Mouse (Mus musculus) hindbrain, embryonic 13.5 days (tissue): ENCODE results near the gene Pnrc1. TPM values are rescaled to one million over a fixed set of nuclear protein-coding genes. Genes with fewer than 3 reads are reported as not detected.

Experiments used
- ATAC-seq: fragments of 200-750 bp; cut with Nextera tagmentation; 2 replicates; pipeline ENCODE4 v1.8.0; 2017; ENCODE audit warnings: moderate TSS enrichment; ENCODE audit not compliant: low FRiP score
- H3K27ac ChIP-seq: fragments of 300-500 bp; sonication (generic); 2 replicates; pipeline ENCODE4 v1.5.1; 2015; ENCODE audit warnings: inconsistent platforms, mild to moderate bottlenecking, moderate library complexity
- H3K27me3 ChIP-seq: fragments of 300-500 bp; sonication (generic); 2 replicates; pipeline ENCODE4 v1.6.1; 2015; ENCODE audit warnings: mild to moderate bottlenecking, inconsistent platforms
- H3K36me3 ChIP-seq: fragments of 300-500 bp; sonication (generic); 2 replicates; pipeline ENCODE4 v1.6.1; 2015; ENCODE audit warnings: mild to moderate bottlenecking, inconsistent platforms
- H3K4me1 ChIP-seq: fragments of 300-500 bp; sonication (generic); replicated peaks from 2 replicates; pipeline ENCODE4 v1.6.1; 2015; ENCODE audit warnings: inconsistent platforms
- H3K4me2 ChIP-seq: fragments of 300-500 bp; sonication (generic); 2 replicates; pipeline ENCODE4 v1.6.1; 2015; ENCODE audit warnings: inconsistent platforms, mild to moderate bottlenecking, moderate library complexity
- H3K4me3 ChIP-seq: fragments of 300-500 bp; sonication (generic); 2 replicates; pipeline ENCODE4 v1.5.1; 2015; ENCODE audit warnings: mild to moderate bottlenecking, inconsistent platforms
- H3K9ac ChIP-seq: fragments of 300-500 bp; sonication (generic); 2 replicates; pipeline ENCODE4 v1.6.1; 2015; ENCODE audit warnings: mild to moderate bottlenecking, inconsistent platforms
- H3K9me3 ChIP-seq: fragments of 300-500 bp; sonication (generic); 2 replicates; pipeline ENCODE4 v1.6.1; 2016; ENCODE audit warnings: inconsistent platforms
- WGBS: fragments of 180-500 bp; shearing (Covaris S2); methylation state at CpG from one replicate; pipeline ENCODE4 v1.1.7; 2015; 5-methylcytosine and 5-hydroxymethylcytosine counted together
- polyA plus RNA-seq: library from polyadenylated mRNA; unstranded; fragments of >200 nt; fragmentation: Nextera tagmentation; extraction: Ambion mirVana; gene quantifications from 2 replicates; pipeline ENCODE4 v1.2.1, GENCODE M21; 2015

Gene Pnrc1
- polyA plus RNA-seq, 1 experiment from 2014 or later = 69.5 TPM

DNA sequence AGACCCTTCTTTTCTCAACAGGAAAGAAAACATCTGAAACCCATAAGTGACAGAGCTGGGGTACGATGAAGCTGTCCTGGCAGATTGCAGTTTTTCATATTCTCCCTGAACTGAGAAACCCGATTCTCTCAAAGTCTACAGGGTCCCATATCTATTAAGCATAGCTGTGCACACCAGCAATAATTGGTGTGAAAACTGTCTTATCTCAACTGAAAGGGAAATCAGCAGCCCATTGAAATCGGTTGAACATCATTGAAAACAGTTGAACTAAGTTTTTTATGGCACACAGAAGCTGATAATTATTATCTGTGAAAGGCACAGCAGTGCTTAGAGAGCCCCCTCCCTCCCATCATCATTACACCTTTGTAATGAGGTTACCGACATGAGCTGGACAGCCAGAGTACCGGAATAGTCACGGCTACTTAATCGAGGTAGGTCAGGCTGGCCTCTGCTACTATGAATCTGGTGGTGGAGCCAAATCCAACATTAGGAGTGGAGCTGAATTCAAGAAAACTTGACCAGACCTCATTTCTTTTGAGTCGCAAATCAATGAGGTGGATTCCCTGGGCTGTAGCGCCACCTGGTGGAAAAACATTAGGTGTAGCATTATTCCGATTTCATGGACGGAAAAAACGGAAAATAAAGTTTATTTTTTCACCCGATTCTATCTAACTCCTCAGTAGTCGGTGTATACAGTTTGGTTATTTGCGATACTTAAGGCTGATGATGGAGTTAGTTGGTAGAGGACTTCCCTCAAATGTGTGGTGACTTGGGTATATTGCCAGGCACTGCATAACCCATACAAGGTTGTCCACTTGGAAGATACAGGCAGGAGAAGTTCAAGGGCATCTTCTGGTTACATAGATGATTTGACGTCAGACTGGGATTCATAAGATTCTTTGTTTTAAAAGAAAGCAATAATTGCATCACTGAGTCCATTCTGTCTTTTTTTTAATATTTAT lies 2.7 kb upstream of the Pnrc1 start:
- H3K4me2 ChIP-seq = no peak overlapping the region
- no peak overlapping the region for H3K27ac ChIP-seq
- H3K9ac ChIP-seq = no peak overlapping the region
- WGBS = 27% methylated on average over 16 of the region's 16 CpGs
- ATAC-seq = no peak
- H3K4me1 ChIP-seq = no peaks in the 10 kb centered on the region
- H3K9me3 ChIP-seq = no peaks in the 10 kb centered on the region
- no peaks in the 10 kb centered on the region for H3K27me3 ChIP-seq
- H3K4me3 ChIP-seq = no peak overlapping the region
- no peaks in the 10 kb centered on the region for H3K36me3 ChIP-seq

DNA sequence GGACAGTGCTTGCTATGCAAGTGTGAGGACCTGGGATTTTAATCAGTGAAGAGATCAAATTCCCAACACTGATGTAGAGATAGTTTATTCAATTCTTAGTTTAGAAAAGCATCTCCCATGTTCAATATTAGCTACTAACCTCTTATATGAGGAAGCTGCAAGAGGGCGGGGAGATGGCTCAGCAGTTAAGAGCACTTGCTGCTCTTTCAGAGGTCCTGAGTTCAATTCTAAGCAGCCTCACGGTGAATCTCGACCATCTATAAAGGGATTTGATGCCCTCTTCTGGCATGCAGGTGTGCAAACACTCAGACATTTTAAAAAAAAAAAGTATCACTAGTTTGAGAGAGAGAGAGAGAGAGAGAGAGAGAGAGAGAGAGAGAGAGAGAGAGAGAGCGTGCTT lies 915 bp upstream of the Pnrc1 start:
- H3K4me3 ChIP-seq = no peak overlapping the region
- WGBS = 69% methylated on average over 4 of the region's 4 CpGs
- no peaks in the 10 kb centered on the region for H3K27me3 ChIP-seq
- no peak overlapping the region for H3K4me2 ChIP-seq
- H3K4me1 ChIP-seq = no peaks in the 10 kb centered on the region
- no peak overlapping the region for H3K9ac ChIP-seq
- H3K36me3 ChIP-seq = no peaks in the 10 kb centered on the region
- no peaks in the 10 kb centered on the region for H3K9me3 ChIP-seq
- H3K27ac ChIP-seq = no peak overlapping the region
- ATAC-seq = no peak

DNA sequence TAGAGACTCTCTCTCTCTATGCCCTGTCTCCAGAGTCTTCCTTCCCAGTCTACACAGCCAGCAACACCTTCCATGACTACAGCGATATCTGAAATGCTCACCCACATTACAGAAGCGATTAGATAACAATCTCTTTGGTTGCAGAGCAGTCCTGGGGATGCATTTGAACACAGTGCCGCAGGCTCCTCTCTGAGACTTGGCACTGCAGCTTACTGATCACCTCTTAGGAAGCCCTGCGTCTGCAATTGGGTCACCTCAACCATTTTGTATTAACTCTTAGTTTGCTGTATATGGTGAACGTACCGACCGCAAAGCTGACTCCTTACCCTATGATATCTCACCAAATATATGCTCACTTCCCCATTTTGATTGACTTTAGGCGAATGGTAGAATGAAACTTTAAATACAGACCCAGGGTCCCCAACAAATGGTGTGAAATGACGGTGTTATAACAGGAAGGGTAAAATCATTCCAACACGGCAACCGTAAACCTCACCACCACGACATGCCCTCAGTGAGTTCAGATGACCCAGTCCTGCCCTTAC lies 785 bp downstream of the Pnrc1 start:
- H3K36me3 ChIP-seq = no peaks in the 10 kb centered on the region
- no peak overlapping the region for H3K4me2 ChIP-seq
- H3K27ac ChIP-seq = no peak overlapping the region
- H3K27me3 ChIP-seq = no peaks in the 10 kb centered on the region
- H3K4me3 ChIP-seq = no peak overlapping the region
- no peaks in the 10 kb centered on the region for H3K9me3 ChIP-seq
- H3K9ac ChIP-seq = no peak overlapping the region
- no peaks in the 10 kb centered on the region for H3K4me1 ChIP-seq
- WGBS = 87% methylated on average over 12 of the region's 12 CpGs
- ATAC-seq = no peak

DNA sequence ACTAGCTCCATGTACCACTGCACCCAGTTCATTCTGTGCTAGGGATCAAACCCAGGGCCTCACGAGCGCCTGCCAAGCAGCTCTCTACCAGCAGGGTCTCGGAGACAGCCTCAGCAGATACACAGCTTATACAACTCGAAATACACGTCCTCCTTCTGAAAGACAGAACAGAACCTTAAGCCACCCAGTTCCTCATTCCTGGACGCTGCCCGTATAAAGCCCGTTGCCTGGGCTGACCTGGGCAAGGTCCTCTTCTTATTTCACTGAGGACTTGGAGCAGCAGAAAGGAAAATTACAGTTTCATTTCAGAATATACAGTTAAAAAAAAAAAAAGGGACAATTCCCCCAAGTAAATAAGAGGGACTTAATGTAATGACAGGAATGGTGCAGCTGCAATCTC lies 4.5 kb downstream of the Pnrc1 start:
- Histone ChIP-seq H3K4me2 (no peak overlapping the region), H3K4me1 (no peaks in the 10 kb centered on the region), H3K27ac (no peak overlapping the region), H3K4me3 (no peak overlapping the region), H3K36me3 (no peaks in the 10 kb centered on the region), H3K9ac (no peak overlapping the region), H3K27me3 (no peaks in the 10 kb centered on the region), H3K9me3 (no peaks in the 10 kb centered on the region)
- no peak for ATAC-seq
- 86% methylated on average over 8 of the region's 8 CpGs for WGBS

DNA sequence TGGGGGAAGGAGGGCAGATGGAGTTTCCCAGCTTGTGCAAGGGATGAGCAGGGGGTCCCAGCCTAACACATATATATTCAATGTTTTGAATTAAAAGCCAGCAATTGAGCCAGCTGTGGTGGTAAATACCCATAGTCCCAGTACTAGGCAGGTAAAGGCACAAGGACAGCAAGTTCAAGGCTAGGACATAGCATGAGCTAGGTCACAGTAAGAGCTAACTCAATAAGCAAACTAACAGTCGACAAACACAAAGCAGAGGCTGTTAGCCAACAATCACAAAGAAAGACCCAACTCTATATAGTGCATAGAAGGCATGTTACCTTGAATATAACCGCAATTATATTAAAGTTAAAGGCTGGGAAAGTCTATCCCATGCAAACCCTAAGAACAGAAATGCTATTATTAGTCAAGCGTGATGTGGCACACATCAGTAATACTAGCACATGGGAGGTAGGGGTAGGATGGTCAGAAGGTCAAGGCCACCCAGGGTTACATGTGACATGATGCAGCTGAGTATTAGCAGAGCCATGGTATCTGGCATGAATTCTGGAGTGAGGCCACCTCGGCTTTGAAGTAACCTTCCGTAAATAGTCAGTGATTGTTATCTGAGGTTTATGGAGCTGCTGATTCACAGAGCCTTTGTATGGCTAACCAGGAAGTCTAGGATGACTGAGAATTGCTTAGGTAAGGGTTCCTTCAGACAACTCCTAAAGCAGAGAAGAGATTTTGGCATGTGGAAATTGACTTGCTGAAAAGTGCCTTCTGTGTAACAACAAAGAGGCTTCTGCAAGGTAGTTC lies 5.7 kb downstream of the Pnrc1 start:
- no peak overlapping the region for H3K9ac ChIP-seq
- H3K27ac ChIP-seq = no peak overlapping the region
- H3K4me2 ChIP-seq = no peak overlapping the region
- no peaks in the 10 kb centered on the region for H3K4me1 ChIP-seq
- H3K36me3 ChIP-seq = no peaks in the 10 kb centered on the region
- 93% methylated on average over 5 of the region's 5 CpGs for WGBS
- no peaks in the 10 kb centered on the region for H3K9me3 ChIP-seq
- H3K27me3 ChIP-seq = no peaks in the 10 kb centered on the region
- no peak for ATAC-seq
- H3K4me3 ChIP-seq = no peak overlapping the region

DNA sequence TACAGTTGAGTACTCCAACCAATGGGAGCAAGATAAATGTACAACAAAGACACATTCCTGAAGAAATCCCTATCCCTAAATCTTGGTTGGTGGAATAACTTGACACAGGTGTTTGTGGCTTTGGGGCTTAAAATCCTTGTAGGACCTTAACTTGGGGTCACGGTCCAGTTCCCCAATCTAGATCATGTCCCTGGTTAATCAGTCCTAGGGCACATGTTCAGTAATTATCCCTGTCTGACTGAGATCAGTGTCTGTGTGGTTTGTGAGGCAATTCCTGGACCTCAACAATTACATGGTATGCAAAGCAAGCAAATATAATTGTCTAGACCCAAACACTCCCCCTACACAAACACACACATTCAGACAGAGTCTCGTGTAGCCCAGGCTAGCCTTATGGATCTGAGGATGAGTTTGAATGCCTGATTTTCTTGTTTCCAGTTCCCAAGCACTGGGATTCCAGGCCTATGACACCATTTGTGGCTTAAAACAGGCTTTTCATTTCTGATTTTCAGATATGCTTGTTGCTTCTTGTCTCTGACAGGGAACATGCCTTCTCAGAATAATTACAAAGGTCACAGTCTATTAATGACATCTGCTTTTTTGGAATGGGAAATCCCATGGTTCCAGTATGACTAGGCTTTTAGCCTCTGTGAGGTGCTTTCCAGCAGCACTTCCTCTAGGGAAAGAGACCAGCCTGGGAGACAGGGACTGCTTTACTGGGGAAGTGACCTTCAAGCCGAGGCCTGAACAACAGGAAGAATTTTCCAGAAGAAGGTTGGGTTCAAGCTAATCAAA lies 7.9 kb downstream of the Pnrc1 start:
- no peak overlapping the region for H3K9ac ChIP-seq
- ATAC-seq = no peak
- no peak overlapping the region for H3K4me2 ChIP-seq
- no peak overlapping the region for H3K27ac ChIP-seq
- no peaks in the 10 kb centered on the region for H3K27me3 ChIP-seq
- WGBS = 86% methylated on average over 3 of the region's 3 CpGs
- no peaks in the 10 kb centered on the region for H3K36me3 ChIP-seq
- no peak overlapping the region for H3K4me3 ChIP-seq
- no peaks in the 10 kb centered on the region for H3K9me3 ChIP-seq
- H3K4me1 ChIP-seq = no peaks in the 10 kb centered on the region

DNA sequence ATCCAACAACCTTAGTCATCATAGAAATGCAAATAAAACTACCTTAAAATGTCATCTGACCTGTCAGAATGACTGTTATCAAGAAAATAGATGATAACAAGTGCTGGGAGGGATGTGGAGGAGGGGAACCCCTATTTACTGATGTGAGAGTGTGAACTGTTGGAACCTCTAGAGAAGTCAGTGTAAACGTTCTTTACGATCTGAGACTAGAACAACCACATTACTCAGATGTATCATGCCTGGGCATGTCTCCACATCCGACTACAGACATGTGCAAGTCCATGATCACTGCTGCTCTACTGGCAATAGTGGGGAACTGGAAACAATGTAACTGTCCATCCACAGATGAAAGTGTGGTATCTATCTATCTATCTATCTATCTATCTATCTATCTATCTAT lies 16.5 kb downstream of the Pnrc1 start:
- 83% methylated on average over 3 of the region's 3 CpGs for WGBS
- no peaks in the 10 kb centered on the region for H3K4me1 ChIP-seq
- no peaks in the 10 kb centered on the region for H3K36me3 ChIP-seq
- H3K4me2 ChIP-seq = no peak overlapping the region
- no peaks in the 10 kb centered on the region for H3K9me3 ChIP-seq
- H3K27me3 ChIP-seq = no peaks in the 10 kb centered on the region
- ATAC-seq = no peak
- no peak overlapping the region for H3K9ac ChIP-seq
- H3K4me3 ChIP-seq = no peak overlapping the region
- H3K27ac ChIP-seq = no peak overlapping the region

DNA sequence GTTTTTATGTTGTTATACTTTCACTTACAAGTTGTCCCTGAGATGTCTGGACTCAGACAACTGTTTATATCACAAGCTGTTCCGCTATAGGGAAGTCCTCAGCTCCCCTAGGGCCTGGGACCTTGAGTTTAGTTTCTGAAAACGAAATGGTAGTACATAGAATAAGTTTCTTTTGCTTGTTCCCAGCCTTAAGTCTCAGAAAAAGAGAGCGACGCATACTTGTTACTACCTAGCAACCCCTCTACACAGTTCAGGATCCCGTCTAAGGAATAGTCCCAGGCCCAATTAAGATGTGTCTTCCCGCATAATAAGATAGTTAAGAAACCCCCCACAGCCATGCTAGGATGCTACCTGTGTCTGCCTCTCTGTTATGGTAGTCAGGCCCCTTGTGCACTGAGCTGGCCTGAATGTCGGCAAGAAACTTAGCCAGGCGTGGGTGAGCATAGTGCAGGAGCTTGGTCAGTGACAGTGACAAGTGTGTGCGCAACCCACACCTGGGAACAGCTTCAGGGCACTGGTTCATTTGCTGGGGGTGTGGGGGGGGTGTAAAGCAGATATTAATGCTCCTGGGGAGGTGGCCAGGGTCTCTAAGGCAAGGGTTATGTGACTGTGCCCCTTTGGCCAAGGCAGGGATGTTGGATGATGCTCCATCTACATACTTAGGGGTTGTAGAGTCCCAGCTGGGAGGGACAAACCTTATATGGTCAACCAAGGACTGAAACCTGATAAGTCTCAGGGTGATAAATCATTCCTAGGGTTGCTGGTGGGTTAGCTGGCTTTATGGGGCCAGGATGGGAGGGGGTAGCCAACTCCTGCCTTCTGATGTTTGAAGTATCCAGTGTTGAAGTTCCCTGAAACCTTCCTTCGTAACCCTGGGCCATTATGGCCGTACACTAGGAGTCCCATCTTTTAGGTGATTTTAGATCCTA lies 19.3 kb downstream of the Pnrc1 start:
- no peaks in the 10 kb centered on the region for H3K27me3 ChIP-seq
- H3K4me2 ChIP-seq = no peak overlapping the region
- H3K4me3 ChIP-seq = no peak overlapping the region
- no peaks in the 10 kb centered on the region for H3K4me1 ChIP-seq
- no peak overlapping the region for H3K9ac ChIP-seq
- 79% methylated on average over 11 of the region's 11 CpGs for WGBS
- H3K27ac ChIP-seq = no peak overlapping the region
- H3K36me3 ChIP-seq = no peaks in the 10 kb centered on the region
- 0 out of 2 replicates have a peak, but pooled peaks cover 3% of the 10 kb centered on the region for H3K9me3 ChIP-seq
- no peak for ATAC-seq

DNA sequence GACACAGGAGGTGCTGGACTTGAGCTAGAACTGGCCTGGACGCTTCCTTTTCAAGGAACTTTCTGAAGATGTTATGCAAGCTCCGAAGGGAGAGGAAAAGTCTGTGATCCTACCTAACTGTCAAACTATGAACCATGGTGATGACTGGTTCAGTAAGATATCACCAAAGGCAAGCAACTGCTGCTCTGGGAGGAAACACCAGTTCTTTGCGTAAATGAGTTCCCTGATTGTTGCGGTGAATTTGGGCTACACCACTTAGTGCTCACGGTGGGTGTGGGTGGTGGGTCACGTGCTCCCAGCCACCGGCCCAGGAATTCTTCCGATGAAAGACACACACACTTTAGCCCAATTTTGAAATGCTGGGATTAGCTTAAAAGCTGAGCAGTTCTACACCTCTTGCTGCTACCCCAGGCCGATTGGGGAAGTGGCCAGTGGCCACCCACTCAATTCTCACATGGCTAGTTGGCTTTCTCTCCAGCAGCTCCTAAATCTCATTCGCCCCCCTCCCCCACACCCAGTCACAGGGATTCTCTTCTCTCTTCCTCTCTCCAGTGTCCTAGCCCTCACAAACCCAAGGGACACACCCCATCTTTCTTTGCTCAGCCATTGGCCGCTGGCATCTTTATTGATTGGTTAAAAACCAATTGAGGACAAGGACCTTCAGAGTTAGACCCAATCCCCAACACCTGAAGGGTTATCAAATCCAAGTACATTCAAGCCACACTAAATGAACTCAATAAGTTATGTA lies 24.8 kb downstream of the Pnrc1 start:
- no peak overlapping the region for H3K4me2 ChIP-seq
- H3K9me3 ChIP-seq = 0 out of 2 replicates have a peak, but pooled peaks cover 3% of the 10 kb centered on the region
- H3K4me1 ChIP-seq = no peaks in the 10 kb centered on the region
- no peaks in the 10 kb centered on the region for H3K36me3 ChIP-seq
- 88% methylated on average over 11 of the region's 11 CpGs for WGBS
- no peaks in the 10 kb centered on the region for H3K27me3 ChIP-seq
- H3K4me3 ChIP-seq = no peak overlapping the region
- no peak overlapping the region for H3K27ac ChIP-seq
- no peak for ATAC-seq
- H3K9ac ChIP-seq = no peak overlapping the region

DNA sequence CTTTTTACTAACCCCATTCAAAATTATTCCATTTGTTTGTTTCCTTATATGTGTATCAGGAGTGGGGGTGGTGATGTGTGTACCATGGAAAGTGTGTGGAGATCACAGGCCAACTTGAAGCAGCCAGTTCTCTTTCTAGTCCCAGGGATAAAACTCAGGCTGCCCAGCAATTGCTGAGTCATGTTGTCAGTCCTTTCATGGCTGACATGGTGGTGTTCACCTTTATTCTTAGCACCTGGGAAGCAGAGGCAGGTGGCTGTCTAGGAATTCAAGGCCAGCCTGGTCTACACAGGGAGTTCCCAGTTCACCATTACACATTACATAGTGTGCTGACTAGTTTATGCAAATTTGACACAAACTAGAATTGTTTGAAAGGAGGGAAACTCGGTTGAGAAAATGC lies 27.1 kb downstream of the Pnrc1 start:
- Histone ChIP-seq H3K9ac (no peak overlapping the region), H3K27ac (no peak overlapping the region), H3K4me1 (no peaks in the 10 kb centered on the region), H3K36me3 (no peaks in the 10 kb centered on the region), H3K4me3 (no peak overlapping the region), H3K4me2 (no peak overlapping the region), H3K27me3 (no peaks in the 10 kb centered on the region), H3K9me3 (0 out of 2 replicates have a peak, but pooled peaks cover 3% of the 10 kb centered on the region)
- WGBS = 88% methylated on average over 1 of the region's 1 CpGs
- ATAC-seq = no peak
